Mouse (Mus musculus) intestine, postnatal 0 days (tissue): Measurements from ENCODE around the gene Chka. TPM values are rescaled to one million over a fixed set of nuclear protein-coding genes. Genes with fewer than 3 reads are reported as not detected.

ENCODE experiments used
- ATAC-seq: fragments of 200-750 bp; cut with Nextera tagmentation; 2 replicates; pipeline ENCODE4 v1.8.0; 2017; ENCODE audit warnings: mild to moderate bottlenecking, moderate TSS enrichment, moderate library complexity
- H3K27ac ChIP-seq: fragments of 300-500 bp; sonication (generic); 2 replicates; pipeline ENCODE4 v1.5.1; 2014; ENCODE audit warnings: mild to moderate bottlenecking, low read depth, low read length, moderate library complexity
- H3K27me3 ChIP-seq: fragments of 300-500 bp; sonication (generic); replicated peaks from 2 replicates; pipeline ENCODE4 v1.6.1; 2014; ENCODE audit warnings: low read length, mixed read lengths; ENCODE audit not compliant: control insufficient read depth, insufficient read depth
- H3K36me3 ChIP-seq: fragments of 300-500 bp; sonication (generic); 2 replicates; pipeline ENCODE4 v1.6.1; 2014; ENCODE audit warnings: mild to moderate bottlenecking, moderate library complexity; ENCODE audit not compliant: control insufficient read depth, insufficient read depth
- H3K4me1 ChIP-seq: fragments of 300-500 bp; sonication (generic); replicated peaks from 2 replicates; pipeline ENCODE4 v1.6.1; 2014; ENCODE audit warnings: antibody characterized with exemption, low read length, mixed read lengths; ENCODE audit not compliant: control insufficient read depth, insufficient read depth
- H3K4me2 ChIP-seq: fragments of 300-500 bp; sonication (generic); replicated peaks from 2 replicates; pipeline ENCODE4 v1.6.1; 2014; ENCODE audit warnings: low read depth, mild to moderate bottlenecking, moderate library complexity
- H3K4me3 ChIP-seq: fragments of 300-500 bp; sonication (generic); 2 replicates; pipeline ENCODE4 v1.5.1; 2014; ENCODE audit warnings: low read depth, low read length
- H3K9ac ChIP-seq: fragments of 300-500 bp; sonication (generic); 2 replicates; pipeline ENCODE4 v1.6.1; 2014; ENCODE audit warnings: mild to moderate bottlenecking, low read depth, low read length
- H3K9me3 ChIP-seq: fragments of 300-500 bp; sonication (generic); 2 replicates; pipeline ENCODE4 v1.6.1; 2016; ENCODE audit warnings: mixed run types; ENCODE audit not compliant: control insufficient read depth
- CTCF ChIP-seq: sonication (generic); IDR thresholded peaks from 2 replicates; pipeline ENCODE4 v1.5.1; 2016; ENCODE audit warnings: low read depth, mild to moderate bottlenecking, control low read depth, antibody characterized with exemption, moderate library complexity
- WGBS: fragments of 180-500 bp; shearing (Covaris S2); extraction: QIAGEN DNeasy Blood & Tissue Kit; methylation state at CpG from one replicate; pipeline ENCODE4 v1.1.7; 2014; 5-methylcytosine and 5-hydroxymethylcytosine counted together
- polyA plus RNA-seq: library from polyadenylated mRNA; unstranded; fragments of >200 nt; fragmentation: Nextera tagmentation; extraction: Ambion mirVana; gene quantifications from 2 replicates; pipeline ENCODE4 v1.2.1, GENCODE M21; 2015

Gene Chka
- polyA plus RNA-seq, 1 experiment from 2014 or later: 113 TPM

GRCm38 (mm10) chr19:3844836-3845235, 6.7 kb upstream of the Chka start:
- Histone ChIP-seq H3K4me3 (no peak overlapping the region), H3K9ac (no peak overlapping the region), H3K9me3 (no peaks in the 10 kb centered on the region), H3K4me2 (no peak overlapping the region), H3K4me1 (peaks cover 4% of the 10 kb centered on the region; the same call in 1 of the 2 replicates), H3K27me3 (no peaks in the 10 kb centered on the region), H3K36me3 (no peaks in the 10 kb centered on the region), H3K27ac (no peak overlapping the region)
- TF ChIP-seq CTCF: no peak
- 97% methylated on average over 1 of the region's 1 CpGs for WGBS
- ATAC-seq: no peak

GRCm38 (mm10) chr19:3845339-3845738, 6.2 kb upstream of the Chka start:
- TF ChIP-seq CTCF: no peak
- Histone ChIP-seq H3K4me1 (peaks cover 3% of the 10 kb centered on the region; the same call in 1 of the 2 replicates), H3K4me3 (no peak overlapping the region), H3K36me3 (no peaks in the 10 kb centered on the region), H3K9me3 (no peaks in the 10 kb centered on the region), H3K9ac (no peak overlapping the region), H3K27me3 (no peaks in the 10 kb centered on the region), H3K4me2 (no peak overlapping the region), H3K27ac (no peak overlapping the region)
- no peak for ATAC-seq
- 76% methylated on average over 11 of the region's 11 CpGs for WGBS

DNA sequence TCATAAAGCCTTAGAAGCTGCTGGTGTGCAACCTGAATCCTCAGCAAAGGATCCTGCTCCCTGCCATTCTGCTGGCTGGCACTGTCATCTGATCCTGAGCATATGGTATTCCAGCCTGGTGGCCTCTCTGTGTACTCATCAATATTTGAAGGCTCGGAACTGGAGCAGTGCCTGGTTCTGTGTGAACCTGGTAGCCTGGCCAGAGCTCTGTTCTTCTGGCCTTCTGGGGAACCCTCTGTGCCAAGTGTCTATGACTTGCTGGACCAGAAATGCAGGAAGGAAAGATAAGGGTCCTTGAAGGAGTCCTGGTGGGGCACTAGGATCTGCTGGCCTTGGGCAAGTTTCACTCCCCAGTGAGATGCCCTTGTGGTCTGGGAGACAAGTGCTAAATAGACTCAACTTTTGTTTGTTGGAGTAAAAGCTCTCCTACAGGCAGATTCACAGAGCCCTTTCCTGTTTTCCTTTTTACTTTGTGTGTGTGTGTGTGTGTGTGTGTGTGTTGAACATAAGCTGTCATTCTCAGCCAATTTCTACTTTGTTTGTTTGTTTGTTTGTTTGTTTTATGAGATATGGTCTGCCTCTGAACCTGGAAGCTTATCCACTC, 5.7 kb upstream of the Chka start:
- Histone ChIP-seq H3K36me3 (no peaks in the 10 kb centered on the region), H3K4me2 (no peak overlapping the region), H3K27ac (no peak overlapping the region), H3K27me3 (no peaks in the 10 kb centered on the region), H3K4me1 (peaks cover 4% of the 10 kb centered on the region; the same call in 1 of the 2 replicates), H3K9me3 (no peaks in the 10 kb centered on the region), H3K4me3 (no peak overlapping the region), H3K9ac (no peak overlapping the region)
- ATAC-seq: no peak
- TF ChIP-seq CTCF: no peak
- WGBS: 62% methylated on average over 1 of the region's 1 CpGs

GRCm38 (mm10) chr19:3846676-3847604, 4.6 kb upstream of the Chka start:
- no peak overlapping the region for H3K4me2 ChIP-seq
- no peak for TF ChIP-seq CTCF
- no peaks in the 10 kb centered on the region for H3K27me3 ChIP-seq
- WGBS: 68% methylated on average over 10 of the region's 10 CpGs
- H3K4me3 ChIP-seq: no peak overlapping the region
- no peak for ATAC-seq
- no peaks in the 10 kb centered on the region for H3K9me3 ChIP-seq
- H3K27ac ChIP-seq: 0 out of 2 replicates have a peak overlapping the region, but pooled peaks have one; percentile 5
- H3K4me1 ChIP-seq: peaks cover 5% of the 10 kb centered on the region; the same call in 1 of the 2 replicates
- H3K36me3 ChIP-seq: no peaks in the 10 kb centered on the region
- no peak overlapping the region for H3K9ac ChIP-seq

- 74% methylated on average over 5 of the region's 5 CpGs for WGBS
- Histone ChIP-seq H3K9ac (no peak overlapping the region), H3K4me2 (no peak overlapping the region), H3K27me3 (no peaks in the 10 kb centered on the region), H3K4me3 (no peak overlapping the region), H3K9me3 (no peaks in the 10 kb centered on the region), H3K4me1 (peaks cover 5% of the 10 kb centered on the region; the same call in 1 of the 2 replicates), H3K36me3 (no peaks in the 10 kb centered on the region), H3K27ac (0 out of 2 replicates have a peak overlapping the region, but pooled peaks have one; percentile 5)
- ATAC-seq: no peak
- no peak for TF ChIP-seq CTCF
These were observed 3.9 kb upstream of the Chka start for GRCm38 (mm10) chr19:3847711-3848110.

DNA sequence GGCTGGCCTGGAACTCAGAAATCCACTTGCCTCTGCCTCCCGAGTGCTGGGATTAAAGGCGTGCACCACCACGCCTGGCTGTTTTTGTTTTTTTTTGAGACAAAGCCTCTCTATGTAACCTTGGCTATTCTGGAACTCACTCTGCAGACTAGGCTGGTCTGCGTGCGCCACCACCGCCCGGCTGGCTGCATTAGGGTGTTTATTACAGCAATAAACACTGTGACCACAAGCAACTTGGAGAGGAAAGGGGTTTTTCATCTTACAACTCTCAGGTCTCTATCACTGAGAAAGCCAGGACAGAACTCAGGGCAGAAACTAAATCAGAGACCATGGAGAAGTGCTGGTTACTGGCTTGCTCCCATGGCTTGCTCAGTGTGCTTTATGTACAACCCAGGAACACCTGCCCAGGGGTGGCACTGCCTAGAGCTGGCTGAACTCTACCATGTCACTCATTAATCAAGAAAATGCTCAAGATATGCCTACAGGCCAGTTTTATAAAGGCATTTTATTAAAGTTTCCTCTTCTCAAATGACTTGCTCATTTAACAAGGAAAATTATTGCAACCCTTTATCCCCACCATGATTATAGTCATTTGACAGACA, 3.3 kb upstream of the Chka start:
- Histone ChIP-seq H3K27me3 (no peaks in the 10 kb centered on the region), H3K9ac (no peak overlapping the region), H3K4me3 (no peak overlapping the region), H3K27ac (peak overlapping the region; percentile 84), H3K36me3 (no peaks in the 10 kb centered on the region), H3K4me1 (peaks cover 5% of the 10 kb centered on the region; the same call in 1 of the 2 replicates), H3K4me2 (no peak overlapping the region), H3K9me3 (no peaks in the 10 kb centered on the region)
- no peak for ATAC-seq
- 25% methylated on average over 7 of the region's 7 CpGs for WGBS
- TF ChIP-seq CTCF: no peak
